Mouse (Mus musculus) heart, embryonic 14.5 days (tissue): ENCODE measurements around the gene Zbtb8b. TPM values are rescaled to one million over a fixed set of nuclear protein-coding genes. Genes with fewer than 3 reads are reported as not detected.

Experiments
- ATAC-seq: fragments of 200-750 bp; cut with Nextera tagmentation; 2 replicates; pipeline ENCODE4 v1.8.0; 2017; ENCODE audit warnings: low read depth, moderate TSS enrichment; ENCODE audit not compliant: insufficient number of reproducible peaks, insufficient read depth, low FRiP score
- H3K27ac ChIP-seq, 2 experiments: fragments of 200-500 bp in 1 of 2; fragments of 300-500 bp in 1 of 2; sonication (generic) in 1 of 2; replicated peaks in 1 of 2; 2 replicates each; pipeline ENCODE4 v1.5.1; 2012 to 2014; ENCODE audit warnings: low read depth in 2 of 2, low read length in 2 of 2, control low read depth in 1 of 2, mild to moderate bottlenecking in 1 of 2, mixed read lengths in 1 of 2; ENCODE audit not compliant: control insufficient read depth in 1 of 2, insufficient read depth in 1 of 2
- H3K27me3 ChIP-seq: fragments of 300-500 bp; sonication (generic); 2 replicates; pipeline ENCODE4 v1.6.1; 2014; ENCODE audit warnings: mild to moderate bottlenecking, low read length, control low read depth; ENCODE audit not compliant: control insufficient read depth, insufficient read depth
- H3K36me3 ChIP-seq: fragments of 300-500 bp; sonication (generic); 2 replicates; pipeline ENCODE4 v1.6.1; 2014; ENCODE audit warnings: mild to moderate bottlenecking, control low read depth, low read length, mixed read lengths; ENCODE audit not compliant: control insufficient read depth, insufficient read depth
- H3K4me1 ChIP-seq, 2 experiments: fragments of 200-500 bp in 1 of 2; fragments of 300-500 bp in 1 of 2; sonication (generic) in 1 of 2; 2 replicates each; pipeline ENCODE4 v1.6.1; 2012 to 2014; ENCODE audit warnings: low read length in 2 of 2, control low read depth in 1 of 2, mixed read lengths in 1 of 2; ENCODE audit not compliant: control insufficient read depth in 2 of 2, insufficient read depth in 2 of 2
- H3K4me2 ChIP-seq: fragments of 300-500 bp; sonication (generic); 2 replicates; pipeline ENCODE4 v1.6.1; 2014; ENCODE audit warnings: mild to moderate bottlenecking, low read length
- H3K4me3 ChIP-seq, 2 experiments: fragments of 200-500 bp in 1 of 2; fragments of 300-500 bp in 1 of 2; sonication (generic) in 1 of 2; 2 replicates each; pipeline ENCODE4 v1.5.1; 2012 to 2014; ENCODE audit warnings: low read length in 2 of 2, mild to moderate bottlenecking in 2 of 2, control low read depth in 1 of 2, low read depth in 1 of 2, moderate library complexity in 1 of 2; ENCODE audit not compliant: control insufficient read depth in 1 of 2, insufficient read depth in 1 of 2
- H3K9ac ChIP-seq: fragments of 300-500 bp; sonication (generic); 2 replicates; pipeline ENCODE4 v1.6.1; 2014; ENCODE audit warnings: mild to moderate bottlenecking, low read length
- H3K9me3 ChIP-seq: fragments of 300-500 bp; sonication (generic); 2 replicates; pipeline ENCODE4 v1.6.1; 2016; ENCODE audit warnings: low read length, control low read depth; ENCODE audit not compliant: control insufficient read depth
- WGBS: fragments of 180-500 bp; shearing (Covaris S2); extraction: QIAGEN DNeasy Blood & Tissue Kit; methylation state at CpG from one replicate; pipeline ENCODE4 v1.1.7; 2014; 5-methylcytosine and 5-hydroxymethylcytosine counted together
- polyA plus RNA-seq: library from polyadenylated mRNA; unstranded; fragments of >200 nt; fragmentation: Nextera tagmentation; extraction: Ambion mirVana; gene quantifications from 2 replicates; pipeline ENCODE4 v1.2.1, GENCODE M21; 2014

Zbtb8b gene
- 5.0 and 5.6 TPM in 2 replicates for polyA plus RNA-seq

- Histone ChIP-seq H3K4me2 (peak within 1 kb of the TSS; percentile 67), H3K27ac (no peak within 1 kb of the TSS), H3K9ac (peak within 1 kb of the TSS; percentile 42), H3K27me3 (peaks cover 24% of the 10 kb centered on the region), H3K36me3 (no peaks in the 10 kb centered on the region), H3K4me1 (peaks cover 9 to 12% of the 10 kb centered on the region in 2 experiments; a peak in 3 of 4 replicates), H3K9me3 (no peaks in the 10 kb centered on the region), H3K4me3 (peak within 1 kb of the TSS; percentile 37 to 45)
- ATAC-seq, result no peak
- 7% methylated on average over 33 of the region's 33 CpGs for WGBS
Measured at GRCm38 (mm10) chr4:129440340-129441063, at the start of gene Zbtb8b. Zbtb8b (minus strand) TSS chr4:129440853.

DNA sequence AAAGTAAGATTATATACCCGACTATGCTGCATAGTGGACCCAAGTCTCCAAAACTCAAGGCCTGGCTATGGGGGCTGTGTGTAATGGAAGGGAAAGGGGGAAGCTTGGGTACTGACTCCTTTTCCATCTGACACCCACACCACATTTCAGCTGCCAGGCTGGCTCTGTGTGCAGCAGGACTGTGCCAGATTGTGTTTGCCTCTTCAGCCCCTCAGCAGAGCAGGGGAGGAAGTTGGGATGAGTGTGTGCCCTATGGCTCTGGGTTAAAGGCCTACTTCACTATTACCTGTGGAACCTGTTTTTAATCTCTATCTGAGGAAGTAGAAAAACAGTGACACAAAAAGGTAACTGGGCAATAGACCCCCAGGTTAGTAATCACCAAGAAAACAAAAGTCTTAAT is 40.4 kb upstream of the Zbtb8b start:
- 80% methylated on average over 1 of the region's 1 CpGs for WGBS
- peaks cover 98% of the 10 kb centered on the region for H3K36me3 ChIP-seq

GRCm38 (mm10) chr4:129479863-129480262 is 39.2 kb upstream of the Zbtb8b start:
- no peak overlapping the region for H3K4me2 ChIP-seq
- H3K36me3 ChIP-seq, result peaks cover 98% of the 10 kb centered on the region
- no peak overlapping the region for H3K9ac ChIP-seq
- H3K27me3 ChIP-seq, result no peaks in the 10 kb centered on the region
- no peaks in the 10 kb centered on the region for H3K4me1 ChIP-seq
- no peaks in the 10 kb centered on the region for H3K9me3 ChIP-seq
- WGBS, result 89% methylated on average over 3 of the region's 3 CpGs
- no peak overlapping the region for H3K27ac ChIP-seq
- H3K4me3 ChIP-seq, result no peak overlapping the region
- ATAC-seq, result no peak

More for the DNA sequence above, 40.4 kb upstream of the Zbtb8b start:
- no peaks in the 10 kb centered on the region for H3K27me3 ChIP-seq
- no peak overlapping the region for H3K27ac ChIP-seq
- no peaks in the 10 kb centered on the region for H3K9me3 ChIP-seq
- H3K4me3 ChIP-seq, result no peak overlapping the region
- ATAC-seq, result no peak
- no peaks in the 10 kb centered on the region for H3K4me1 ChIP-seq
- H3K4me2 ChIP-seq, result no peak overlapping the region
- no peak overlapping the region for H3K9ac ChIP-seq

GRCm38 (mm10) chr4:129476047-129476446 is 35.4 kb upstream of the Zbtb8b start:
- no peak overlapping the region for H3K4me2 ChIP-seq
- H3K4me1 ChIP-seq, result no peaks in the 10 kb centered on the region
- H3K4me3 ChIP-seq, result no peak overlapping the region
- H3K27me3 ChIP-seq, result no peaks in the 10 kb centered on the region
- peaks cover 95% of the 10 kb centered on the region for H3K36me3 ChIP-seq
- WGBS, result 93% methylated on average over 11 of the region's 11 CpGs
- H3K27ac ChIP-seq, result no peak overlapping the region
- H3K9me3 ChIP-seq, result no peaks in the 10 kb centered on the region
- no peak overlapping the region for H3K9ac ChIP-seq
- ATAC-seq, result no peak

DNA sequence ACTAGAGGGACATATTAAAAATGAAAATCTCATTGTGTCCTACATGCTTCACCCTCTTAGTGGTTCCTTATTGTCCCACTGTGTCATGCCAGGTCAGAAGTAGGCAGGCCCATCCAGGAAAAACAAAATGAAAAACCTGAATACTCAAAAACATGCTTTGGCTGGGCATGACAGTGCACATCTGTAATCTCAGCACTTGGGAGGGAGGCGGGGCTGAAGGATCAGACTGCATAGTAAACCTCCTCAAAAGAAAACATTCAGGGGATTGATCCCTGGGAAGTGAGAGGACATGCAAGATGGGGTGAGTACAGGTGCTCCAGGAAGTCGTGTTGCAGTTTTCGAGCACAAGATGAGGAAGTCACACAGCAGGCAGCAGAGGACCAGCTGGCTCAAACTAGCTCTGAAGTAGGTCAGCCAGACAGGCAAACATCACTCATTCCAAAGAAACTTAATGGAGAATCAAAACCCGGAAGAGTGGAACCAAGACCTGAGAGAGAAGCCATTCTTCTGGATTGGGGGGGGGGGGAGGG is 23.7 kb upstream of the Zbtb8b start:
- H3K4me2 ChIP-seq, result no peak overlapping the region
- no peak overlapping the region for H3K4me3 ChIP-seq
- ATAC-seq, result no peak
- WGBS, result 87% methylated on average over 4 of the region's 4 CpGs
- H3K36me3 ChIP-seq, result peaks cover 55% of the 10 kb centered on the region
- H3K27ac ChIP-seq, result no peak overlapping the region
- no peak overlapping the region for H3K9ac ChIP-seq
- H3K9me3 ChIP-seq, result no peaks in the 10 kb centered on the region
- H3K4me1 ChIP-seq, result peaks cover 5 to 13% of the 10 kb centered on the region in 2 experiments
- H3K27me3 ChIP-seq, result no peaks in the 10 kb centered on the region

GRCm38 (mm10) chr4:129463097-129464059 is 22.7 kb upstream of the Zbtb8b start:
- H3K27ac ChIP-seq, result no peak overlapping the region
- 82% methylated on average over 24 of the region's 24 CpGs for WGBS
- H3K4me2 ChIP-seq, result no peak overlapping the region
- no peak overlapping the region for H3K9ac ChIP-seq
- no peaks in the 10 kb centered on the region for H3K27me3 ChIP-seq
- peaks cover 5 to 13% of the 10 kb centered on the region in 2 experiments for H3K4me1 ChIP-seq
- no peaks in the 10 kb centered on the region for H3K9me3 ChIP-seq
- peaks cover 45% of the 10 kb centered on the region for H3K36me3 ChIP-seq
- no peak for ATAC-seq
- no peak overlapping the region for H3K4me3 ChIP-seq

DNA sequence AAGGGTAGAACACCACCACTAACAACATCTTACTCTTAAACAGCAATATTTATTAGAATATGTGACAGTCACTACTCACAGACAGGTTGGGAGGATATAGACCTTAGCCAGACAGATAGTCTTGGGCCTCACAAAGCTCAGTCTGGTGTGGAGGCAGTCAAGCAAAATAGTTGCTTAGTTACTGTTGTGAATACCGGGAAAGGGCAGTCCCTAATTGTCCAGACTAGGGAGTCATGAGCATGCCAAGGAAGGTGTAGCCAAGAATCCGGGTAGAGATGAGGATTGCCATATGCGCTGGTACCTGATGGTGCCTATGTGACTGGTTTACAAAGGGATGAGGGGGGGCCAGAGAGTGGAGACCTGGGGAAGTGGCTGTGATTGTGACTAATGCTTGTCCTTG is 21.5 kb upstream of the Zbtb8b start:
- no peak for ATAC-seq

More for the DNA sequence above, 21.5 kb upstream of the Zbtb8b start:
- peak overlapping the region; percentile 92 for H3K4me2 ChIP-seq
- WGBS, result 37% methylated on average over 3 of the region's 3 CpGs
- peak overlapping the region in 1 of 2 experiments; percentile 69; a peak in 2 of 4 replicates for H3K27ac ChIP-seq
- H3K4me1 ChIP-seq, result peaks cover 5 to 13% of the 10 kb centered on the region in 2 experiments
- peaks cover 32% of the 10 kb centered on the region for H3K36me3 ChIP-seq
- H3K4me3 ChIP-seq, result peak overlapping the region; percentile 80 to 96
- H3K9me3 ChIP-seq, result no peaks in the 10 kb centered on the region
- peak overlapping the region; percentile 89 for H3K9ac ChIP-seq
- no peaks in the 10 kb centered on the region for H3K27me3 ChIP-seq
